ENCODE assay signal across 8 mouse cellular contexts in the genomic region with DNA sequence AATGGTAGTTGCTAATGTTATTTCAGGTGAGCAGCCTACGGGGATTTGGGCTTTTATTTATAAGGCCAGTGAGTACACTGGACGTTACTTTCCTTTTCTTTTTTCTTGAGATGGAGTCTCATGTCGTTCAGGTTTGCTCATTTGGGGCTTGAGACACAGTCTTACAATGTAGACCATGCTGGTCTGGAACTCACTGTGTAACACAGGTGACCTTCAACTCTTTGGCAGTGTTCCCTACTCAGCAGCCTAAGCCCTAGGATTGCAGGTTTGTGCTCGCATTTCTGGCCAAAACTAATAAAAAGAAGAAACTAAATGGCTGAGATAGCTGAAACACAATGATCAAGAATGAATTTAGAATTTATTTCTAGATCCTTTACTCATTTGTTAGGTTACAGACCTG. TPM values are rescaled to one million over a fixed set of nuclear protein-coding genes. Genes with fewer than 3 reads are reported as not detected.
DNase-seq lines count a peak whose midpoint lies in the region; ATAC-seq and TF ChIP-seq lines count a peak whose summit lies in the region.

No protein-coding gene starts in this region.

- no peak for TF ChIP-seq EP300 in heart, adult 2 months (IDR thresholded peaks at IDR 0.05; ENCODE audit: insufficient read depth, low read depth, low read length)
- no peak for TF ChIP-seq EP300 in MEL (IDR thresholded peaks at IDR 0.05; ENCODE audit: low read depth in 1 of 2, low read length in 2 of 2)

- peak overlapping the region; percentile 74 for H3K9ac ChIP-seq in heart, adult 2 months (ENCODE audit: low read depth, low read length)
- H3K9ac ChIP-seq in MEL (ENCODE audit: control insufficient read depth, low read depth, low read length, poor library complexity, severe bottlenecking) = peak overlapping the region; percentile 43

- peak overlapping the region; percentile 78 for H3K27ac ChIP-seq in heart, adult 2 months
- H3K27ac ChIP-seq in MEL (ENCODE audit: control insufficient read depth, low read depth, low read length) = peak overlapping the region; percentile 77

- ATAC-seq in erythroid progenitor cell, adult 5-6 weeks (replicated peaks; ENCODE audit: low FRiP score, poor library complexity, severe bottlenecking) = peak; percentile 39; the same call in 1 of the 2 replicates

- intact Hi-C loops in heart, adult 2 months (cut with DNase I) = loop anchor here (2.0 kb wide), 1 partner anchor 15 kb away; a partner anchor contains a TSS

- DNase-seq in heart, adult 2 months = no peak
- DNase-seq in heart, postnatal 4 days = no peak
- no peak for DNase-seq in MEL (ENCODE audit: low read depth, low spot score)
- DNase-seq in kidney, postnatal 25 days = peak; percentile 56 to 60
- DNase-seq in thymus, postnatal 36 days = no peak
- DNase-seq in layer of hippocampus, postnatal 14 days (ENCODE audit: low spot score in 2 of 2) = no peak
- DNase-seq in thymus, postnatal 0 days (ENCODE audit: low spot score) = no peak

- no peaks in the 10 kb centered on the region for H3K9me3 ChIP-seq in MEL (replicated peaks; ENCODE audit: insufficient read depth, low read length)

- WGBS in heart, adult 2 months = 3% methylated on average over 4 of the region's 4 CpGs

- TF ChIP-seq RAD21 in MEL (IDR thresholded peaks at IDR 0.05; ENCODE audit: low read depth, low read length) = no peak

- H3K4me3 ChIP-seq in heart, adult 2 months = peak overlapping the region; percentile 15
- peak overlapping the region; percentile 21 to 27; a peak in 3 of 4 replicates for H3K4me3 ChIP-seq in MEL (ENCODE audit: control insufficient read depth in 1 of 2, insufficient read depth in 1 of 2, low read depth in 2 of 2, low read length in 2 of 2)

- H3K79me2 ChIP-seq in heart, adult 2 months (replicated peaks; ENCODE audit: control insufficient read depth, insufficient read depth, low read length) = peaks cover 2% of the 10 kb centered on the region
- peaks cover 45% of the 10 kb centered on the region for H3K79me2 ChIP-seq in MEL (ENCODE audit: control insufficient read depth, insufficient read depth, low read length, poor library complexity)

- no peak for TF ChIP-seq CTCF in heart, adult 2 months (IDR thresholded peaks at IDR 0.05)
- TF ChIP-seq CTCF in MEL (IDR thresholded peaks at IDR 0.05 in 2 of 3, conservative IDR thresholded peaks at IDR 0.05 in 1 of 3; ENCODE audit: control insufficient read depth in 1 of 3, insufficient read depth in 1 of 3, low read depth in 2 of 3, low read length in 3 of 3, poor library complexity in 1 of 3, severe bottlenecking in 1 of 3) = no peak

- H3K4me1 ChIP-seq in heart, adult 2 months (ENCODE audit: control insufficient read depth, insufficient read depth, low read length) = peaks cover 39% of the 10 kb centered on the region
- H3K4me1 ChIP-seq in MEL (ENCODE audit: control insufficient read depth in 1 of 2, insufficient read depth in 2 of 2, low read length in 2 of 2) = peaks cover 14 to 44% of the 10 kb centered on the region in 2 experiments

- TF ChIP-seq POLR2A in heart, adult 2 months (IDR thresholded peaks at IDR 0.05; ENCODE audit: insufficient read depth, low read depth, low read length) = no peak
- no peak for TF ChIP-seq POLR2A in MEL (IDR thresholded peaks at IDR 0.05; ENCODE audit: control insufficient read depth in 1 of 2, insufficient read depth in 1 of 2, low read depth in 1 of 2, low read length in 2 of 2, poor library complexity in 1 of 2)

- H3K36me3 ChIP-seq in heart, adult 2 months (ENCODE audit: control insufficient read depth, insufficient read depth, low read length) = peaks cover 65% of the 10 kb centered on the region
- peaks cover 0 to 51% of the 10 kb centered on the region in 2 experiments; a peak in 2 of 4 replicates for H3K36me3 ChIP-seq in MEL (ENCODE audit: control insufficient read depth in 1 of 2, insufficient read depth in 2 of 2, low read length in 2 of 2)

- no peaks in the 10 kb centered on the region for H3K27me3 ChIP-seq in heart, adult 2 months (ENCODE audit: control insufficient read depth, insufficient read depth, low read length)
- H3K27me3 ChIP-seq in MEL (ENCODE audit: control insufficient read depth in 1 of 2, insufficient read depth in 2 of 2, low read length in 2 of 2) = no peaks in the 10 kb centered on the region

TF ChIP-seq in MEL, 35 proteins besides CTCF, POLR2A, EP300 and RAD21:
- no peak for TF ChIP-seq MXI1 (IDR thresholded peaks at IDR 0.05; ENCODE audit: low read depth, low read length)
TF ChIP-seq in MEL: peak in this region for 0.

RNA-seq across cellular contexts. Expression of a gene that starts 15.9 kb away (rescaled TPM):
- total RNA-seq in heart, adult 2 months (2021) = 100 to 1,000 TPM in 1 of 2 experiments, 10 to 100 TPM in 1; 99.4 to 128 TPM
- 60.1 and 107 TPM in 2 replicates for polyA plus RNA-seq in heart, adult 2 months (2012; rRNA removed)
- 100 to 1,000 TPM; 274 to 301 TPM for total RNA-seq in heart, postnatal 4 days (2021)
- 53.4 and 57.6 TPM in 2 replicates for total RNA-seq in MEL (2012; rRNA removed)
- 10 to 100 TPM; 74.9 to 78.9 TPM for polyA plus RNA-seq in MEL (2012; ENCODE audit: insufficient read depth in 1 of 2, insufficient read length in 2 of 2, low read depth in 1 of 2, low replicate concordance in 2 of 2, missing spikeins in 1 of 2)
- total RNA-seq in erythroid progenitor cell, adult 5-6 weeks (2015; ENCODE audit: low replicate concordance) = 1,006 and 1,368 TPM in 2 replicates
- 1,167 and 1,289 TPM in 2 replicates for total RNA-seq in erythroid progenitor cell, adult 5-6 weeks (2017; ENCODE audit: low replicate concordance)
- total RNA-seq in layer of hippocampus, postnatal 14 days (2021) = 100 to 1,000 TPM; 166 to 172 TPM
- polyA plus RNA-seq in thymus, postnatal 0 days (2015; fragmentation: Nextera tagmentation; extraction: Ambion mirVana) = 29.9 and 38.3 TPM in 2 replicates

Comparison
In these comparisons a context has a peak if more than half of its experiments do, and no peak if none do; other contexts are left out.
1. DNase-seq: peak in kidney, postnatal 25 days (2 of 2); none in heart, adult 2 months (0 of 2), heart, postnatal 4 days (single experiment), MEL (single experiment), thymus, postnatal 36 days (0 of 2), layer of hippocampus, postnatal 14 days (0 of 2) and thymus, postnatal 0 days (single experiment).